Mouse (Mus musculus) gastrocnemius, adult 18-20 months (tissue): ENCODE data around the gene 4930430F08Rik. TPM values are rescaled to one million over a fixed set of nuclear protein-coding genes. Genes with fewer than 3 reads are reported as not detected.
"Not testable (repeated sequence)": the region's sequence is repeated elsewhere in the genome, so short reads cannot be mapped to it uniquely, and the experiment has no call there.

ENCODE experiments used
- DNase-seq: peaks from one replicate; pipeline ENCODE4 v3.0.0; 2021; ENCODE audit warnings: low spot score
- long read RNA-seq, 2 experiments: library from polyadenylated mRNA; stranded (forward); transcript quantifications; one replicate each; pipeline ENCODE4 v2.0.0; 2021
- total RNA-seq, 2 experiments: library from RNA; stranded (reverse); gene quantifications; 2 replicates each; pipeline ENCODE4 v1.2.3; 2021

Gene 4930430F08Rik
- total RNA-seq: 10 to 100 TPM in 1 of 2 experiments, 1 to 10 TPM in 1; 9.9 to 10.6 TPM
- long read RNA-seq, experiment 1, transcript 4930430F08Rik-201 (7 exons, 2,564 nt): major isoform, 18 of 19 reads
- long read RNA-seq, experiment 1, partial matches to known transcripts: 1 of 19 reads
- long read RNA-seq, experiment 1, other reads (novel, unspliced or antisense): 0 of 19 reads
- long read RNA-seq, experiment 2, transcript 4930430F08Rik-201 (7 exons, 2,564 nt): major isoform, 8 of 9 reads
- long read RNA-seq, experiment 2, partial matches to known transcripts: 0 of 9 reads
- long read RNA-seq, experiment 2, other reads (novel, unspliced or antisense): 1 of 9 reads

DNA sequence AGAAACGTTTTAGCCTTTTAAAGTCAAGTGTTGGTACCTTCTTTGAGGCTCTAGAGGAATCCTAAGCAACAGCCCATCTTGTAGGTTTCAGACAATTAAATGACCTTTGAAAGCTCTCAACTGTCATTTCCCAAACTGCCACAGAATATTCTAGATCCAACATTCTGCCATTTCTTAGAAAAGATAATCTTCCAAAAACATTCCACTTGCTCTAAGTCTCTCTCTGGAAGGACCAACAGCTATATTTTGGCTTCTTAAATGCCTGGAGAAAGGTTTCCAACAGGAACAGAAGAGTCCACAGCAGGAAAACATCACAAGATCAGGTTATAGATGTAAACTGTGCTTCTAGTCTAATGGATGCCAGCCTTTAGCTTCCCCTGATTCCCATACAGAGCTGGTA is at the start of gene 4930430F08Rik, which contains the start of gene 1700017N19Rik:
4930430F08Rik (minus strand) TSS at position 101 of the 400 bp plus-strand sequence.
1700017N19Rik (plus strand) TSS at position 162 of the 400 bp plus-strand sequence.
- DNase-seq: no peak

DNA sequence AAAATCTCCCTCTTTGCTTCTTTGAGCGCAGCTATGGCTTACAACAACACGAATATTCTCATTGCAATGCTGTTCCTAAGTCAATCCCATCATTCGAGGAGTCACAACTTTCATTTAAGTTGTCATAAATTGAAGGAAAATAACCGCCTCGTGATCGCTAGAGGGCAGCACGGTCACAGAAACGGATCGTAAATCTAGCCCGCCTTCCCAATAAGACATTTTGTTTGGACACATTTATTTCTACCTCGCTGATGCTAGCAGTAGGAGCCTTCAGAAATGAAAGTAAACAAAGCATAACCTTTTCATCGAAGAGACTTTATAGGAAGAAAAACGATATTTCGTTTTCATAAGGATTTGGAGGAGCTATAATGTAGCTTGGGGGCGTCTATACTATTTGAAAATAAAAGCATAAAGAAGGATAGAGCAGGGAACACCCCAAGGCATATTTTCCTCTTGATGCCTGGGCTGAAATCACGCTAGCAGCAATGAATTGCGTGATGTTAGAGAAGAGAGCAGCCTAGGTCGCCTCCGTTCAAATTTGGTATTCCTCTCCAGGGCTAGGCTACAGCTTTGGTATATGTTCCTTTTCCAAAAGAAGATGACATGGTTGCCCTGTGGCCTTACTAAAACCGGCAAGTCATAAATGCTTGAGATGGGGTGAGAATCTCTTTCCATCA is 39.7 kb upstream of the 4930430F08Rik start:
- peak; percentile 15 for DNase-seq

DNA sequence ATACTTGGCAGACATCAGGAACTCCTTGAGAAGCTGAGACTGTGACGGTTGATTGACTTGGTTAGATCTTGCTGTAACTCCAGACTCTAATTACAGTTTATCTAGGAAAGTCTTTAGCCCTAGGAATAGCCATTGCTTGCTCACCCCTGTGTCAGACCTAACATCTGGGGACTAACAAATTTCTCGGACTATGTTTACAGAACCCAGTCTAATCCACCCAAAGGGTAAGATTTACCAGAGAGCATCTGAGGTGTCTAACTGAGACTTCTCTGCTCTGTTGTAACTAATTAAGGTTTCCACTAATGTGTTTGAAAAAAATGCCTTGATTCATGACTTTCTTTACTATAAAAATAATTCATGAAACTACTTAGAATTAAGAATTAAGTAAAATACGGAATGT is 32.3 kb upstream of the 4930430F08Rik start:
- no peak for DNase-seq

DNA sequence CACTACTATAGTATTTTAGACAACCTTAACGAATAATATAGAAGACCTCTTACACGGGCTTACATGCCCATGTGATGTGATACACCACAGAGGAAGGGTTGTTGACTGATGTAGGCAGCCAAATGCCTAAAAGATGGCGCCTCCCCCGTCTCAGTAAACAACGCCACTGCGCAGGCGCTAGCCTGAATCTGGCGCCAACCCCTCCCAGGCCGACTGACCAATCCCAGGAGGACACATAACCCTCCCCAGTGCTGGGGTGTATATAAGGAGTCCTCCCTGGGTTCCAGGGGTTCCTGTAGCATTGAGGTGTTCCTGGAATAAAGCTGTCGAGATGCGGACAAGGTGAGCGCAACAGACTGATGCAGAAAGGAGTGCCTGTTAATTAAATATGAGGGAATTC is 29.8 kb upstream of the 4930430F08Rik start:
- no peak for DNase-seq

DNA sequence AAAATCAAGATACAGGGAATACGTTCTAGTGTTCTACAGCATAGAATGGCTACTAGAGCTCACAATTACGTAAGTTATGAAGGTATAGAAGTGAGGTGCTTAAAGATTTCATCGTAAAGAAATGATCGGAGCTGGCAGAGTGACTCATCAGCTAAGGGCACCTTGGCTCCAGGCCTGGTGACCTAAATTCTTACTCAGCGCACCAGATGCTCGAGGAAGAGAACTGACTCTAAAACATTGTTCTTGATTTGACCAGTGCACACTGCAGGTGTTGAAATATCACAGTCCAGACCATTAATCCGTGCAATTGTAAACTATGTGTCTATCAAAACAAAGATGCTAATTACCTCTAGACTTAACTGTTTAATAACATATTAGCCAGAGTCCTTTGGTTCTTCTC is 29.3 kb upstream of the 4930430F08Rik start:
- no peak for DNase-seq

DNA sequence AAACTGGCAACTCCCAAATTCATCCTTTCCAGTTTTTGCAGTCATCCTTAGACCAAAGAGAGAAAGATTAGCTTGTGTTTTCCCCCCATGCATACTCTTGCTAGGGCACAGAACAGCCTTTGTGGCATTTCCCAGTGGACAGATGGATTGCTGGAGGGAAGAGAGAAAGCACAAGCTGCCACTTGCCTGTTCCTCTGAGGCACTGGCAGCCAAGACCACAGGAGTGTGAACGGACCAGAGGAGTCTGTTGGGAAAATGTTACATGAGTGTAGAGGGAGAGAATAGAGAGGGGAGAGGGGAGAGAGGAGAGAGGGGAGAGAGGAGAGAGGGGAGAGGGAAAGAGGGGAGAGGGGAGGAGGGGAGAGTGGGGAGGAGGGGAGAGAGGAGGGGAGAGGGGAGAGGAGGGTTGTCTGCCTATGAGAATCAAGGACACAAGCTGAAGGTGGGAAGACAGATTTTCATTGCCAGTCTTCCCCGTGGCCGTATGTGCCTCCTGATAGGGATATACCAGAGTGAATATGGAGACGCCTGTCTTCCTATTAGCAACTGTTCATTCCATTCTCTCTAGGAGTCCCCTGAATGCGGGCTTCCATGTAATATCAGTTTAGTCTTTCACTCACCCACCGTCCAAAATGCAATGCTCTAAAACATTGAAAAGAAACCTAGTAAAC is 27.1 kb upstream of the 4930430F08Rik start:
- no peak for DNase-seq

DNA sequence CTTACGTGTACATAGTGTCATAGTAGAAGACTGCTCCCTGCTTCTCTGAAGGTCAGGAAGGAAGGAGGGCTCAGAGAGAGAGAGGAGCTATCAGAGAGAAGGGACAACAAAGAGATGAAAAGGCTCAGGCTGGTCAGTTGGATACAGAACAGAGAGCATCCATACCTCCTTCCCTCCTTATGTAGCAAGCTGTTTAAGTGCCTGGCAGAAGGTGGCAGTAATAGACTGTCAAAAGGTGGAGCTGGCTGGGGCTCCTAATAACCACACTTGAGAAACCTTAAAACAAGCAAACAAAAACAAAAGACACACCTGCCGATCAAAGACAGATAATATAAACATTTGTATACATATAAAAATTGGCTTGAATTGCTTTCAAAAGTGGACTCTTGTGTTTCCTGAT is 14.0 kb upstream of the 4930430F08Rik start:
- DNase-seq: no peak

DNA sequence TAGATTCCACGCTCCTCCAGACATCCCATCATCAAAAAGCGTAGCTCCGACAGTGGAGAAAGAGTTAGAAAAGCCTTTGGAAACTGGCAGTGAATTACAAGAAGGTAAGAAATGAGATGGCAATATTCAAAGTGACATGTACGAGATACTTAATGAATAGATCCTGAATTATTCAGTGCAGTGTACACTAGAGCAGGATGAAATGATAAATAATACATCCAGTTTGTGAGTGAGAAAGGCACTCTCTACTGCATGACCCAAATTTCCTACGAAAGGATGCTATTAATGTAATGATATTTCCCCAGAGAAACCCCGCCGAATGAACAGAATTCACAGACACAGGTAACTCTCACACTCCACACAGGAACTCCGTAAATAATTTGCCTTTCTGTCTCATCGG is 13.3 kb upstream of the 4930430F08Rik start:
- DNase-seq: no peak

DNA sequence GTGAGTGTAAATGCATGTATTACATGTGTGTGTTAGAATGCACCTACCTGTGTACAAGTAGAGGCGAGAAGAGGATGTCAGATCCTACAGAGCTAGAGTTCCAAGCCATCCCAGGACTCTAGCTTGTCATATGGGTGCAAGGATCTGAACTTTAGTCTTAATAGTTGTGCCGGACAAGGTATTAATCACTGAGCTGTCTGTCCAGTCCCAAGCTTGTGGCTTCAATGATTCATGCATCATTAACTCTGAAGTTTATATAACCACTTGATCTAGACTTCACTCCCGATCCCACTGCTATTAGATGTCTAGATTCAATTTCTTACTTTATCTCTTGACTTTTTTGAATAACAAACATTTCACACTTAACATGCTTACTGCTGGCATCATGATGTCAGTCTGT is 8.1 kb upstream of the 4930430F08Rik start:
- DNase-seq: no peak

DNA sequence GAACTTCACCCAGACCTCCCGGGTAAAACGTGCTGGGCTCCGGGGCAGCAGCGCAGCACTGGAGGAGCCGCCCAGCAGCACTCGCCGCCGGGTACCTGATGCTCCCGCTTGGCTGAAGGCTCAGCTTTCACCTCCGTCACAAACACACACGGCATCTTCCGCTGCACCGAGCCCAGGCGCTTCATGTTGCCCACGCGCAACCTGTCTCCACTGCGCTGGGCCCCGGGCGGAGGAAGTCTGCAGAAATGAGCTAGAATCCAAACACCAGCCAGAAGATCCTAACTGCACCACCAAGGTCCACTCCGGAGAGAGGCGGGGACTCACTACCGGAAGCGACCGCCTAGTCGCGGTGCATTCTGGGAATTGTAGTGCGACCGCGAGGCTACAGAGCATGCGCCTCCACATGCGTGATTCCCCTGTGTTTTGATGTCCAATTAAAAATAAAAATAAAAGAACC is 1.3 kb downstream of the 4930430F08Rik start:
- peak; percentile 91 for DNase-seq

DNA sequence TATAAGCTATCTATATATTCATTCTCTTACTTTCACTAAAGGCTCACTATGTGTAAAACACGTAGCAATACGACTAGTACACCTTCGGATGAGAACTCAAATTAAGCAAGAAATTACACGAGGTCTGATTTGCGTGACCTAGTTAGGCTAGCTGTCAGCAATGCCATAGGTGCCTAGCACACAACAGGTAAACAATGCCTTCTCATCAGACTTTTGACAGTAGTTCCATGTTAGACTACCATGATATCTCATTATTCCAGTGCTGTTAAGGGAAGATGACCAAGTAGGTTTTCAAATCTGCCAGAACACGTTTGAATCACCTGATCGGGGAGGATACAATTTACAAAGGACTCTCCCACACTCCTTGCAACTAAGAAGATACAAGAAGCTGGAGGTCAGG is 1.7 kb downstream of the 4930430F08Rik start:
- no peak for DNase-seq

DNA sequence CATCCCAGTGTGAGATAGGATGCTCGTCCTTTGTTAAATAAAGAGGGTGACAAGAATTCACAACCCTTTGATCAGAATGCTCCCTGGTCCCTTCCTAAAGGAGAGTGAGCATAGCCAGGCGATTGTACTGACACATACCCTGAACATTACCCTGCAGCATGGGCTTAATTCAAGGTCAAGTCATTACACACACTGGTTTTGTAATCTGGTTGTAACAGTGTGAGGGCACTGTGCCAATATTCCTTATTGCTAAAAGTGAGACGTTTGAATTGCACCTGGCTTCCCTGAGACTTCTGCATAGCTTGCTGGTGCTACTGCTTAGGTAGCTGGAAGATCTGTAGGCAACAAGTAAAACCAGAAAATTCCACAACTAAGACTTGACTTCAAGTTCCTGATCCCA is 6.0 kb downstream of the 4930430F08Rik start:
- no peak for DNase-seq

DNA sequence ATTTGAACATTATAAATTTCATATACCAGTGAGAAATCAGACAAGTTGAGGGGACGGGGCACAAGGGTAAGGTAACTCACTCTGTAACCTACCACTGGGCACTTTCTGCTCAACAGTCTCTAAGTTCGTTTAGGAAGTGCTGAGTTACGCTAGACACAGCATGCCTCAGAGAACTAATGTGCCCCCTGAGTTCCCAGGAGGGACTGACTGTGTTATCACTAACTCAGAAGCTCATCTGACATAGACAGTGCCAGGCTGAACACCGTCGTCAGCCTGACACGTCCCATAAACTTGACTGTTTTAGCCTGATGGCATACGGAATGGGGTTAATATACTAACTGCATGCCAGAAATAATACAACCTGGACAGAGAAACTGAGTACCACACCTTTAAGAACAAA is 14.9 kb downstream of the 4930430F08Rik start:
- DNase-seq: no peak

DNA sequence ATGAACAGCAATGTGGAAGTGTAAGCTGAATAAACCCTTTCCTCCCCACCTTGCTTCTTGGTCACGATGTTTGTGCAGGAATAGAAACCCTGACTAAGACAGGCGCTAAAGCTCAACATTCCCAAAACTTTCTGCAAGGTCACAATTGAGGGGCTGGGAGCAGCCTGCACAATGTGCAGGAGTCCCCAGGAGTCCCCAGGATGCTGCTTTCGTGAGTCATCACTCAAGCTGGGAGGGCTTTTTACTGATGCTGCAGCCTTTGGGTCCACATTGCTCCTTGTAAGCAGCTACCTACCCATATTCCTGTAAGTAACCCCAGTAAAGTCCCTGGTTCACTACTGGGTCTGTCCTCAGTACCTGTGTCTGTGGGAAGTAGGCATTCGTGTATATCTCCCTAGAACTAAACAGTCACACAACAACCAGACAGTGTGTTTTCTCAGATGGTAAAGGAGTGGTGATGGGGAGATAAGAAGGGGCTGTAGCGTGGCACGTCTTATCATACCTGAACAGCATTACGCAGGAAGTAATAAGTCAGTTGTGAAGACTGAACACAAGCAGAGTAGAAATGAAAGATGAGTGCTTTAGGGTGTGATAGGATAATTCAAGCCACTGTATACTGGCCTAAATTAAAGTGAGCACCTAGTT is 15.6 kb downstream of the 4930430F08Rik start:
- DNase-seq: no peak

DNA sequence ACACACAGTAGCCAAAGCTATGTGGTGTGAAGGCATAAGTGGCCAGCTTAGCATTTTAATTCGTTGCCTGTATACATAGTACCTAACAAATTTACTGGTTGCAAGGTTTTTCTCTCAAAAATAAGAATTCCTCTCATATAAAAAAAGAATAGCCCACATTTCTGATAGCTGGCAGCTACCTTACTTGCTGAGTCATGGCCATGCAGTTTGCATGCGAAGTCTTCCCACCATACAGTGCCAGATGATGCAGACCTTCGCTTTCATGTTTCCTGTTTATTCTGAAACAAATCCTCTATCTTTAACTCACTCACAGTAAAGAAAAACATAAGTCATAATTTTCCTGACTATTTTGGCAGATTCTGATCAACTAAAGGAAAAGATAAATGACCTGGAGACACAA is 18.5 kb downstream of the 4930430F08Rik start:
- DNase-seq: no peak

DNA sequence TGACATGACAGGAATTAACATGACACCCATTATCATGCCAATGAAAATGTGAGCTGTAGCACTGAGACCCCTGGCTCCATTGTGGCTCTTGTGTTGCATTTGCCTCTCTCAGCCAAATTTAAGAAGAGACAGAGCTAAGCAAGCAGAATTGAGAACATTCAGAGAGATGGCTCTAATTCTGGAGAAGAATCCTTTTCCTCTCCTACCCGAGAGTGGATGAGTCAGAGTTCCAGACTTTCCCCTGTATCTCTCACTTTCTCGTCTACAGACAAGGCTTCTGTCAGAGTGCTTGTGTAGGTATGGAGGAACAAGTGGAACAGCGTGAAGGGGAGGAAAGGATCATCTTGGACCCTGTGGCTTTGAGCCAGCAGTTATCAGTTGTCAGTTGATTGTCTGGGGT is 26.1 kb downstream of the 4930430F08Rik start:
- DNase-seq: no peak

DNA sequence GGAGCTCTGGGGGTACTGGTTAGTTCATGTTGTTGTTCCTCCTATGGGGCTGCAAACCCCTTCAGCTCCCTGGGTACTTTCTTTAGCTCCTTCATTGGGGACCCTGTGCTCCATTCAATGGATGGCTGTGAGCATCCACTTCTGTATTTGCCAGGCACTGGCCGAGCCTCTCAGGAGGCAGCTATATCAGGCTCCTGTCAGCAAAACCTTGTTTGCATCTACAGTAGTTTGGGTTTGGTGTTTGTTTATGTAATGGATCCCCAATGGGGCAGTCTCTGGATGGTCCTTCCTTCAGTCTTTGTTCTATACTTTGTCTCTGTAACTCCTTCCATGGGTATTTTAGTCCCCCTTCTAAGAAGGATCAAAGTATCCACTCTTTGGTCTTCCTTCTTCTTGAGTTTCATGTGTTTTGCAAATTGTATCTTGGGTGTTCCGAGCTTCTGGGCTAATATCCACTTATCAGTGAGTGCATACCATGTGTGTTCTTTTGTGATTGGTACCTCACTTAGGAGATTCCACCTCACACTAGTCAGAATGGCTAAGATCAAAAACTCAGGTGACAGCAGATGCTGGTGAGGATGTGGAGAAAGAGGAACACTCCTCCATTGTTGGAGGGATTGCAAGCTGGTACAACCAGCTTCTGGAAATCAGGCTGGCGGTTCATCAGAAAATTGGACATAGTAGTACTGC is 29.9 kb downstream of the 4930430F08Rik start:
- not testable (repeated sequence) for DNase-seq

DNA sequence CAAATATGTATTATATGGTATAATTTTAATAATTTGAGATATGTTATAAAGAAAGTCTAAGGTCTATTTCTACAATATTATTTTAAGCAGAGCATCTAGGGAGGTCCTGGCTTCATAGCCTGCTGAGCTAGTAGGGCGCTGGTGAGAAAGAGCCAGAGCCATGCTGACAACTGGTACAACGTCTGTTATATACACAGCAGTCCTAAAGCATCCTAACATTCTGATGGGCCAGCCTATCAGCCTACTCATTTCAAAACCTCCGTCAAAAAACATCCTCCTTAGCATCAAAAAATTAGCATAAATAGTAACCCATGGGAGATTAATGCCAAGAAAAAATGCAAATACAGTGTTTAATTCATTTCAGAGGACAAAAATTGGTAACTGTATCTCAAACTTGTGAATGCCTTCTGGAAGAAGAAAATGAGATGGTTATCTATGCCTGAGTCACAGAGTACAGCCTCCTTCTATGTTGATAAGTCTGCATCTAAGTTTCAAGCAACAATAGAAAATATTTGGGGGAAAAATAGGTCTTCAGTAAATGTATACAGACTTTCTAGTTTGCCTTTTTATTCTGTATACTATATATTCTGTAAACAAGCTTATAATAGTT is 33.6 kb downstream of the 4930430F08Rik start:
- DNase-seq: no peak

DNA sequence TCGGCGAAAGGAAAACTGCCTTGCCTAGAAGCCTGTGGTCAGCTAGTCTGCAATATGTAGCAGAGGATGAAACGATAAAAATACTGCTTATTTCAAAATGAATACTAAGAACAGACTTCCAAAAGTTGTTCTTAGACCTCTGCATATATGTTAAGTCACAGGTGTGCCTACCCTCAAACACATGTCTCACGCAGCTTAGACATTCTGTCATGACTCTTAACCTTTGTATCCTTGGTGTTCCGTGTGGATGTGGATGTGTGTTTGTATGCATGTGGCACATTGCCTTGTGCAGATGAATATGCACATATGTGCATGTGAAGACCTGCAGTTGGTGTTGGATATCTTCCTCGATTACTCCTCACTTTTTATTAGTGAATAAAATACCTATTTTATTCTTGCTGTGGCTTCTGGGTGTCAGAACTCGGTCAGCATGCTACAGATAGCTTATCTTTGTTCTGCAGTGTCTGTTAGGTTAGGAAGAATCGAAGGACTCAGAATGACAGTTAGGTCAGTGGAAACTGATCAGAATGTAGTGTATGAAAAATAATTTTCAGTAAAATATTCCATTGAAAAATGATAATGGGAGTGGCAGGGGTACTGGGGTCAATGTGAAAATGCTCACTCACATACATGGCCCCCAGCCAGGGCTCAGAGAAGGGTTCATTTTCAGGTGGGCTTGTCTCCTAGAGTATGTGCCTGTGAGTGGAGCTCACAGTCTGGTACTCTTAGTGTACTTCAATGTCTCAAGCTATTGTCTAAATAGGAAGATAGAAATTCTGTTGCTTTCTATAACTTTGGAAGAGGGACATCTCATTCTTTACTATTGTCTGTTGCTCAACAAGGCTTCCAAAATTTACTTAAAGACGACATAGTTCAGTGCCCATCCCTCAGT is 65.5 kb downstream of the 4930430F08Rik start:
- DNase-seq: no peak

DNA sequence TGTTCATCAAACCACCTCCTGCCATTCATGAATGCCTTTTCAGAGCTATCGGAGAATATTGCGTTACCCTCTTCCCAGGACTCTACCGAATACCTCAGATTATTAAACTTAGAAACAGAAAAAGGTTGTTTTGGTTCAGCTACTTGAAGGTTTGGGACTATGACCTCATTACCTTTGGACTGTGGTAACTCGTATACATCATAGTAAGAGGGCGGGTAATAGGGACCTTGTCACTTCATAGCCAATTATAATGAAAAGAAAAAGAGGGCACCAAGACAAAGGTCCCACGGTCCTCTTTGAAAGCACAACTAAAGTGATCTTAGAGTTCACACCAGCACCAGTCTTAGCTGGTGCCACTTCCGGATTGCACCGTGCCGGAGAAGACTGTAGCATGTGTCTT is 67.9 kb downstream of the 4930430F08Rik start:
- DNase-seq: no peak
